16 mouse cellular contexts compared by ENCODE assay signal in genomic region chr5:64244283-64244682, GRCm38 (mm10).
A peak's percentile ranks its signal among the peaks of the same experiment; 100 is the strongest.
DNase-seq lines count a peak whose midpoint lies in the region; ATAC-seq lines count a peak whose summit lies in the region.
"Had no signal": no experiment of that assay in that cellular context is flagged by ENCODE, and none has a peak within 500 bp of the region (broad histone marks: within the 10 kb centered on the region; RNA-seq: fewer than 3 reads in every experiment).

No protein-coding gene starts in this region.

- 41% methylated on average over 3 of the region's 3 CpGs for WGBS in kidney, embryonic 16.5 days
- 15% methylated on average over 3 of the region's 3 CpGs for WGBS in heart, embryonic 15.5 days
- WGBS in intestine, embryonic 15.5 days: 25% methylated on average over 3 of the region's 3 CpGs

- DNase-seq in kidney, postnatal 14 days: no peak
- DNase-seq in lung, postnatal 25 days (ENCODE audit: low spot score): peak; percentile 53
- DNase-seq in right cerebral cortex, postnatal 4 days: no peak
- DNase-seq: adrenal gland, postnatal 10 days; cerebellum, adult 9-10 months; kidney, postnatal 25 days; right cerebral cortex, postnatal 14 days; thymus, adult 18-20 months had no signal

- no peaks in the 10 kb centered on the region for H3K36me3 ChIP-seq in kidney, embryonic 16.5 days (ENCODE audit: insufficient read depth, low read length)
- H3K36me3 ChIP-seq in heart, embryonic 15.5 days: no peaks in the 10 kb centered on the region
- no peaks in the 10 kb centered on the region for H3K36me3 ChIP-seq in intestine, embryonic 15.5 days
- H3K36me3 ChIP-seq: neural tube, embryonic 12.5 days had no signal

- peaks cover 41% of the 10 kb centered on the region for H3K4me1 ChIP-seq in kidney, embryonic 16.5 days (ENCODE audit: insufficient read depth, low read length)
- peaks cover 42% of the 10 kb centered on the region for H3K4me1 ChIP-seq in heart, embryonic 15.5 days (replicated peaks)
- H3K4me1 ChIP-seq in intestine, embryonic 15.5 days (replicated peaks): peaks cover 21% of the 10 kb centered on the region

- no peak overlapping the region for H3K9ac ChIP-seq in kidney, embryonic 16.5 days (replicated peaks; ENCODE audit: low read length)
- no peak overlapping the region for H3K9ac ChIP-seq in heart, embryonic 15.5 days
- H3K9ac ChIP-seq in intestine, embryonic 15.5 days: no peak overlapping the region
- H3K9ac ChIP-seq: neural tube, embryonic 12.5 days had no signal

- H3K27ac ChIP-seq in kidney, embryonic 16.5 days (ENCODE audit: low read length): peak overlapping the region; percentile 48; the same call in 1 of the 2 replicates
- peak overlapping the region; percentile 70 for H3K27ac ChIP-seq in heart, embryonic 15.5 days
- 0 out of 2 replicates have a peak overlapping the region, but pooled peaks have one; percentile 0 for H3K27ac ChIP-seq in intestine, embryonic 15.5 days
- H3K27ac ChIP-seq: neural tube, embryonic 12.5 days had no signal

- ATAC-seq in kidney, embryonic 16.5 days (ENCODE audit: low FRiP score, low TSS enrichment): no peak
- ATAC-seq in heart, embryonic 15.5 days (replicated peaks; ENCODE audit: insufficient number of reproducible peaks, insufficient read depth, low FRiP score, low read depth): peak; percentile 53
- ATAC-seq in intestine, embryonic 15.5 days: peak; percentile 58; the same call in 1 of the 2 replicates
- ATAC-seq in activated CD4-positive, CD25-positive, alpha-beta regulatory T cell, adult 4 months: no peak
- ATAC-seq: forebrain, embryonic 16.5 days had no signal

- no peaks in the 10 kb centered on the region for H3K9me3 ChIP-seq in kidney, embryonic 16.5 days (ENCODE audit: low read length)
- H3K9me3 ChIP-seq in heart, embryonic 15.5 days (replicated peaks): no peaks in the 10 kb centered on the region
- no peaks in the 10 kb centered on the region for H3K9me3 ChIP-seq in intestine, embryonic 15.5 days
- H3K9me3 ChIP-seq: G1E; megakaryocyte, embryonic 14.5 days; neural tube, embryonic 12.5 days had no signal

- no peak overlapping the region for H3K4me3 ChIP-seq in kidney, embryonic 16.5 days (ENCODE audit: low read length)
- H3K4me3 ChIP-seq in heart, embryonic 15.5 days: no peak overlapping the region
- H3K4me3 ChIP-seq in intestine, embryonic 15.5 days (replicated peaks): no peak overlapping the region
- H3K4me3 ChIP-seq: megakaryocyte, embryonic 14.5 days; neural tube, embryonic 12.5 days had no signal

- no peaks in the 10 kb centered on the region for H3K27me3 ChIP-seq in kidney, embryonic 16.5 days (ENCODE audit: insufficient read depth, low read length)
- H3K27me3 ChIP-seq in heart, embryonic 15.5 days: no peaks in the 10 kb centered on the region
- H3K27me3 ChIP-seq in intestine, embryonic 15.5 days (replicated peaks): no peaks in the 10 kb centered on the region
- H3K27me3 ChIP-seq: megakaryocyte, embryonic 14.5 days; neural tube, embryonic 12.5 days had no signal

- no peak overlapping the region for H3K4me2 ChIP-seq in kidney, embryonic 16.5 days (replicated peaks; ENCODE audit: low read depth, low read length)
- H3K4me2 ChIP-seq in heart, embryonic 15.5 days: no peak overlapping the region; the same call in 1 of the 2 replicates
- H3K4me2 ChIP-seq in intestine, embryonic 15.5 days (replicated peaks): no peak overlapping the region
- H3K4me2 ChIP-seq: neural tube, embryonic 12.5 days had no signal

Comparison
In these comparisons a context has a peak if more than half of its experiments do, and no peak if none do; other contexts are left out.
1. ATAC-seq: peak in heart, embryonic 15.5 days (single experiment) and intestine, embryonic 15.5 days (single experiment); none in kidney, embryonic 16.5 days (single experiment) and activated CD4-positive, CD25-positive, alpha-beta regulatory T cell, adult 4 months (single experiment).
2. H3K27ac ChIP-seq: peak in every context shown above with its lines; median percentile 70 in heart, embryonic 15.5 days; 48 in kidney, embryonic 16.5 days; 0 in intestine, embryonic 15.5 days.